Mouse (Mus musculus) B cell, adult 2 months (primary cell): ENCODE measurements around the gene Peli1.
A peak's percentile ranks its signal among the peaks of the same experiment; 100 is the strongest.

Experiments
- DNase-seq, 2 experiments: peaks; one replicate each; pipeline ENCODE4 v3.0.0; 2022

Gene Peli1

DNA sequence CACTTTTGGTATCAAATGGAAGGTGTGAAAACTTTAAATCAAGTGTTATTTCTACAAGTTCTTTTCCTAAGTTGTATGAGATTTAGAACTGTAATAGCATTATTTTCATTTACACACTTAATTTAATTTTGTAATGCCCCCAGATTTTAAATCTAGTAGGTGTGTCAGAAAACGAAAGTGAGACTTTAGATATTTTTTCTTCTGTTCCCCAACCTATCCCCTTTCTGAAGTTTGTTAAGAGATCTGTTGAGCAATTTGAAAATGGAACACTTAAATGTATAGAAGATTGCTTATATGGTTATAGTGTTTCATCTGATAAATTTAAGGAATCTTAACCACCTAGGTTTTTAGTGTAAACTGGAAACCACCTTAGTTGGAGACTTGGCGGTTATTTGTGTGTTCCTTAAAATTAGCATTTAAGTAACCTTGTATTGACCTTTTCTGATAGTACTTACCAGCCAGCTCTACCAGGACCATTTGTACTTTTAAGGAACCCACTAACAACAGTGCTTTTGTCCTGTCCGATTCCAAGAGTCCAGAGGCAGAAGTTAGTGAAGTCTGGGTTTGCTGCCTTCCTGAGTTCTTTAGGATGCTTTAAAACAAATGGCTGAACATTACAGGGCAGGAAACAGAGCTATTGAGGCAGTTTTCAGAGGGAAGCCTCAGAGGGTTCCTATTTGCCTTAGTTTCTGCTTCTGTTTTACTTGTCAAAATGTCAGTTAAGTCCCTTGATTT is 2.2 kb downstream of the Peli1 start:
- DNase-seq, result peak in 1 of 2 experiments; percentile 17

DNA sequence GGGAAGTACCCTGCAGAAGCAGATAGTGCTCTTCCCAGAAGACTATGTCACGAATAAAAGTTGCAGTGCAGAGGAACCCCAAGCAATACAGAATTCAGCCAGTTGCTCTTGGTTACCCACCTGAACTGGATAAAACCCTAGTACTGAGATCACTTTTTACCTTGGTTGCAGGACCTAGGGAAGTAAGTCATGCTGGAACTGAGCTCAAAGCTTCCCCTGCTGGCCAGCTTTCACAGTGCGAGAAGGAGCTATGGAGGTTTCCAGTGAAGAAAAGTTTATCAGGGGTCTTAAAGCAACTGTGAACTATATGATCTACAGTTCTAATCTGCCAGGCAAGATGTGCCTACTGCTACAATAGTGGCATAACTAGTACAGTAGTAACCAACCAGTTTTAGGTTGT is 5.5 kb downstream of the Peli1 start:
- DNase-seq, result peak; percentile 41 to 42

DNA sequence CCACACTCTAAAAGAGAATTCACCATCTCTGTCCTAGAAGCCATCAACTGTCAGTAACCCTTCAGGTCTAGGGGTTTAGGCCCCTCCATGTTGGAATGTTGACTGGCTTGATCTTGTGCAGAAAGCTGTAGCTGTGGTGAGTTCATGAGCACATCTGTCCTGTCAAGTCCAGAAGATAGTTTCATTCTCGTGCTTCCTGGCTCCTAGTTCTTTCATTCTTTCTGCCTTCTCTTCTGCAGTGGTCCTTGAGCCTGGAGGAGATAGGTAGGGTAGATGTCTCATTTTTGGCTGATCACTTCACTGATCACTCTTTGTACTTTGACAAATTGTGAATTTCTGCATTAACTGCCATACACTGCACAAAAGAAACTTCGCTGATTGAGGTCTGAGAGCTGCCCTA is 7.4 kb downstream of the Peli1 start:
- no peak for DNase-seq

DNA sequence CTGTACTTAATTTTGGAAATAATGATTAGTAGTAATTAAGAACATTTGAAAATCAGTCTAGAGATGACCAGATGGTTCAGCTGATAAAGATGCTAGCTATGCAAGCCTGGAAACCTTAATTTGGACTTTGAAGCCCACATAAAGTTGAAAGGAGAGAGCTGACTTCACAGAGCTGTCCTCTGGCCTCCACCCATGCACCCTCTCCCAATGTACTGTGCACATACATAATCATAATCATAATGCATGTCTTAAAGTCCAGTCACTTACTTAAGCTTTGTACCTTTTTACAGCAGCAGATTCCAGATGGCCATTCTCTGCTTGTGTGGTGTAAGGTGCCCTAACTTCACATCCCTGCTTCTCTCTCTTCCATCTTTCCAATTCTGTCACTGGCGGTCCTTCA is 9.6 kb downstream of the Peli1 start:
- no peak for DNase-seq

DNA sequence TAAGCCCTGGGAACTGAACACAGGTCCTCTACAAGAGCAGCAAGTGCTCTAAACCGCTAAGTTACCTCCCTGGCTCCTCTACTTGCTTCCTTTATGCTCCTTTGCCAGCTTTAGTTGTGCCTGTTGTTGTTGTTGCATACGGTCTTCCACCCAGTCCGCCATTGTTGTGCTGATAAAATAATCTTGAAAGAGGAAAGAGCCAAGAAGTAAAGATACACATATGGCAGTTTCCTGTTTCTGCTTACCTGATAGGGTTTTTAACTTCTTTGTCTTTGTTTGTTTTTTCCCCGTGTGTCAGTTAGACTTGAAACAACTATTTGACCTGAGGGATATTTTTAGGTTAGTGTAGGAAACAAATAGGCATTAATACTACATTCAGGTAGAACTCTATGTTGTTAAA is 10.2 kb downstream of the Peli1 start:
- no peak for DNase-seq

DNA sequence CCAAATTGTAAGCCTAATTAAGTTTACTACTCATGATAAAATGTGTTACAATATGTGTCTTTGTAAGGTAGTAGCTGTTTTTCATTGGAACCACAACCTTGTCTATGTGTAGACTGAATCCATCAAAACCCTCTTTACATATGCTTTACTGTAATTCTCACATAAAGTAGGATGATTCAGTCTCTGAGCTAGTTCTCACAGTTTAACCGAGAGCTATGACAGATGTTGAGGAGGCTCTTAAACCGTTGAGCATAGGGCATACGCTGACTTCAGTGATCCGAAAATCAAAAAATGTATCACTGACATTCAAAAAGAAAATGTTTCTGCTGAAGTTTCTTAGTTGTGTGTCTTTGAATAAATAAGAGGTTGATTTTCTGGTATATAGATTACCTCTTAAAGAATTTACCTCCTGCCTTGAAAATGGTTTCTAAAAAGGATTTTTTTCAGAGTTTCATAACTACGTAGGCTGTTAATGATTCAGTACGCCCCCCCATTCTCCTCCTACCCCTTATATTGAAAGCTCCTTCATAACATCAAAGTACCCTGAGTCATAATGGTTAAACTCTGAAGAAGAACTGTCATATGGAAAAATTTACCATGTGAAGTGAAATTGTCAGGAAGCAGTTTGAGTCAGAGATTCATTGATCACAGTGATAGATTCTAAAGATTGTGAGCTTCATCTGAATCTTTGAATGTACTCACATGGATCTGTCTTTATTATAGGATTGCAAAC is 11.3 kb downstream of the Peli1 start:
- no peak for DNase-seq

DNA sequence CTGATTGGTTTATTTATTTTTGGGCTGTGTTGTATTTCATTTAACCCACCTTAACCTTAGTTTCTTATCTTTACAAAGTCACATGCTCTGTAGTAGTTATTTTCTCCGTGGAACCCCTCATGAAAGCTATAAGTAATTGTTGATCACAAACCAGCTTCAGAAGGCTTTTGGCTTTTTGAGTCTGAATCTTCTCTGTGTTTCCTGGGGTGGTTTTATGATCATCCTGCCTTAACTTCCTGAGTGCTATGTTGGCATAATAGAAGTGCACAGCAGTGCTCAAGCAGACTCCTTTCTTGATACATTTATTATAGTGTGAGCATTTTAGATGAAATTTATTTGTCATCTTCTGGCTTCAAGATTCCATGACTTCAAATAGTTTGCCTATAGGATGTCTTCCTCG is 12.1 kb downstream of the Peli1 start:
- DNase-seq, result no peak

DNA sequence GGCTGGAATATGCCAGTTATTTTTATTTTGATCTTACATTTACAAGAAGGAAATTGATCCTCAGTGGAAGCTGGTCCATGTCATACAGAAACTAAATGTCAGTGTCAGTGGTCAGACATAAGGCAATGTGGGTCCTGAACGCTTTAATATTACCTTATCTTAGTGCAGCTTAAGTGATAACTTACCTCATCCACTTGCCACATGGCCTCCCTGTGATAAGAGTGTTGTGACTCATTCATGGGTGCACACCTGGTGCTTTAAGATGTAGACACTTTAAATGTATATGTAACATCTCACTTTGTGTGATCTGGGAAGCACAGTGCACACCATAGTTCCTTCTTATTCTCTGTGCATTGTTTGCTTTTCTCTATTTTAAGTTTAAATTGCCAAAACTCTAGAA is 14.3 kb downstream of the Peli1 start:
- DNase-seq, result no peak

DNA sequence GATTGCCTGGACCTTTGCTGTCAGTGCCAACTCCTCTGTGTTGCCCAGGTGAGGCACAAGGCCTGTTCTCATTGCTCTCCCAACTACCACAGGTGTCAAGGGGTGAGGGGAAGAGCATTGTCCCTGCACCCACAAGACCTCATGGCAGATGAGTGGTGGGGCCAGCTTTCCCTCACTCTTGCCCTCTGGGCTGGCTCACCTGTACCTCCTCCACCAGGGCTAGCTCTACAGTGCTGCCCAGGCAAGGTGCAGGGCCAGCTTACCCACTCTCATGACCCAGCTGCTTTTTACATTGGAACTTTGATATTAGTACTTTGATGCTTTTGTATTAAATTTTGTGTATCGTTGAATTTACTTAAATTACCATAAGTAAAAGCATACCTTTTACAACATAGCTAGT is 16.0 kb downstream of the Peli1 start:
- no peak for DNase-seq

DNA sequence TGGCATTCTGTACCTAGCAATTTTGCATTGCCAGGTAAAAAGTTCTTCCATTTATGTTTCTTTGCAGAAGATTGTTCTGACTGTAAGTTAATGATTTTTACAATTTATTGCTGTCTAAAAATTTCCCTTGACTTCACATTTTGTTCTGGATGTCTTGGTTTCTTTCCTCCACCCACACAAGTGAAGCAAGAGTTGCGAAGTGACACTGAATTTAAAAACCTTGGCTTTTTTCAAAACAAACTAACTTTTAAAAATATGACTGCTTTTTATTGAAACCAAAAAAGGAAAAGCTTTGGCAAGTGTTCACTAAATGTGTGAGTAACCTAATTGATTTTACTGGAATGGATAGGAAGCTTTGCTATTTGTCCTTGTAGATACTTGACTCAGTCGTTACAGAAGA is 18.2 kb downstream of the Peli1 start:
- no peak for DNase-seq

DNA sequence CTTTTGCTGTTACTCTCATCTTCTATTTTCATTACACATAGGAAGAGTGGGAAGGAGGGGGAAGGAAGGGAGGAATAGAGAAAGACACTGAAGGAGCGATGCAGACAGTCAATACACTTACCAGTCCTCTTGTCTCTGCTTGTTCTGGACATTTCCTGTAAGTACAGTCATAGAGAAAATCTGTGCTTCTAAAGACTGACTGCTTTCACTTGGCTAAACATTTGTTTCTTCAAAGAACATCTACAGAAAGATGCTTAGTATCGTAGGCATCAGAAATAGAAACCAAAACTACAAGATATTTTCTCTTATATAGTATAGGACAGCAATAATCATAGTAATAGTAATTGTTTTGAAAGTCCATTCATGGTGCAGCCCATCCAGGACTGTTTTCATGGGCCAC is 23.4 kb downstream of the Peli1 start:
- no peak for DNase-seq

DNA sequence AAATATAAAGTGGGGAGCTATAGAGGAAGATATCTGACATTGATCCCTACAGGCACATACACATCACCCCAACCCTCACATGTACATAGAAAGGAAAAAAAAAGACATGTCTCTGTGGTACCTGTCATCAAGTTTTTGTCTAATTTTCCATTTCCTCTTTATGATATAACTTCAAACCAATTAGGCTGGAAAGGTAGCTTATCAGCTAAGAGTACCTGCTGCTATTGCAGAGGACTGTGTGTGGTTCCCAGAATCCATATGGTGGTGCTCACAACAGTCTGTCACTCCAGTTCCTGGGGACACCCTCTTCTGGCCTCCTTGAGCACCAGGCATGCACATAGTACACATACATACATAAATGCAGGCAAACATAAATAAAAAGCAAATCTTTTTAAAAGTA is 24.7 kb downstream of the Peli1 start:
- DNase-seq, result no peak

DNA sequence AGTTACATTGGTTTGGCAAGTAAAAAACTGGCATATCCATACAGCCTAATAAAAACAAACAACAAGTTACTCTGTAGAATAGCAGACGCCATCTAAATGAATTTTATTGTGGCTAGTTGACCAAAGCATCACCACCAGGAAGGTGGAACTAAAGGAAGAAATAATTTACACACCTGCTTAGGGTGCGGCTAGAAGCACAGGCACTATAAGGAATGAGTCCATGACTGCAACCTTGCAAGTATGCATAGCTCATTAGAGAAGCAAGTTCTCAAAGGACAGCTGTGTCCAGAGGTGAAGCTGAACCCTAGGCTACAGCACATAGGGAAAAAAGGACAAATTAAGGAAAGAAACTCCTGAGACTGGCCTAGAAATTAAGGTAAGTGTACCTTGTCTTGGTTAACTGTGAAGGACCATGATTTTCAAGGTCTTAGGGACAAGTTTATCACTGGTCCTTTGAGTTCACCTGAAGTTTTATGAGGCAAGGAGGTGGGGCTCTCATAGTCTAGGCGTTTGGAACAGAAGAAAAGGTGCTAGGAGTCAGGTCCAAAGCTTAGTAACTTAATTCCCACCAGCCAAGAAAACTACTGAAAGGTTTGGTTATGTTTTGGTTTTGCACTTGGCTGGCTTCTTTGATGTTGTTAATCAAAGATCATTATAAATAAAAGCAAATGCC is 25.7 kb downstream of the Peli1 start:
- DNase-seq, result no peak

DNA sequence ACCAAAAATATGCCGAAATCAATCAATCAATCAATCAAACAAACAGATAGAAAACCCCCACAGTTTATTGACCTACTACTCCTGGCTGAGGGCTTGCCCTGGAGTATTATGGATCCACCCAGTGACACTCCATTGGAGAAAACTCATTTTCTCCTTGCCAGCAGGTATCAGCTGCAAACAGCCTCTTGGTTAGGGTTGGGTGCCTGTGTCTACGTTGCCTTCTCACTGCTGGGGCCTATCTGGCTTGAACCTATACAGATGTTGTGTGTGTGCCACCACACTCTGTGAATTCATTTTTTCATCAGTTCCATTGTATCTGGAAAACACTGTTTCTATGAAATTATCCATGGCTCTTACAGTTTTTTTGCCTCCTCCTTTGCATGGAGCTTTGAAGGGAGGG is 30.6 kb downstream of the Peli1 start:
- no peak for DNase-seq

DNA sequence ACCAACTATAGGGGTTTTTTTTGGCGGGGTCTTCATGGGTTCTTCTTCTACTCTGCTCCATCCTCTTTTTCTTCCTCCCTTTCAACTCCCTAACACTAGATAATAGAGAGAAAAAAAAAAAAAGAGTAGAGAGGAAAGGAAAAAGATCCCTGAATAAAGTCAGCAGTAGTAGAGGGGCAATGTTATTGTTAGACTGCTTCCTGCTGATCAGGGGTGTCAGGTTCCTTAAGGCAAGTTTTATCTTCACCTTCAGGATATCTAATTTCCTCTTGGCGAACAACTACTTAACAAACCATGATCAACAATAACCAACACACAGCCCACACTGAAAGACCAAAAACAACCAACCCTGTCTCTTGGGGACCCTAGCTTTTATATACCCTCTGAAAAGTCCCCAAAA is 31.3 kb downstream of the Peli1 start:
- DNase-seq, result no peak

DNA sequence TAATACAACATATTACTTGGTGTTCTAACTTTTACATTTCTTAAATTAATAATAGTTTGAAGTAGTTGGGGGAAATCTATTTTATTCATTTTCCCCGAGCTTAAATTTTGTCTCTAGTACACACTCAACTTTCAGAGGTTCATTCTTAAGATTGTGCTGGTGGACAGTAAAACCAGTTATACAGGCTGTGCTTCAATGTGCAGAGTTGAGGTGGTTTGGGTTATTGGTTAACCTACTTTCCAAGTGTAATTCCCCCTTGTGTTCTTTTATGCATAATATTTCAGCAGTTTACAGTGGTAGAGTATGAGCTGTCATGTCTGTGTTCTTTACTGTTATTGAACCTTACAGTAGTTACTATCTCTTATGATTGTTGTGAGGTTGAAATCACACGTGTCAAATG is 40.6 kb downstream of the Peli1 start:
- DNase-seq, result no peak

DNA sequence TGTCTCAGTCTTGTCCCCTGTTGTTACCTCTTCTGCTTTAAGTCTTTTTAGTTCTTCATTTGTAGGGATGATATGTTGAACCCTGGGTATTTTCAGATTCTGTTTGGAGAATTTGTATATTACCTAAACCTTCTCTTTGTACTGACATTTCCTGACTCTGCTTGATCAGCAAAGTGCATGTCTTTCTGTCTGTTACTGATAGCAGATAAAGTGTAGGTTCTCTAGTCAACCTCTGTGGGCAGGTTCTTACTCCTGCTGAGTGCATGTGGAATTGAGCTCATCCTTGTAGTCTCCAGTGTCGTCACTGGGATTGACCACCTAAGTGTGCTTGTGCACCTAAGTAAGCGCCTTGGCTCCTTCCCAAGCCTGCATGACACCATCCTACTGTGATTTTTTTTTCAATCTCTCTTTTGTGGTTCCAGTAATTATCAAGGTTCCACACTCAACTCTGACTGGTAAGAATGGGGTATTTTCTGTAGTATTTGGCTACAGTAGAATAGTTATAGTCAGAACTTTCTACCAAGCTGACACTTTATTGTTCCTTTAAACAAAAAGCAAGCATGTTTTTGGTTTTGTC is 43.9 kb downstream of the Peli1 start:
- no peak for DNase-seq

DNA sequence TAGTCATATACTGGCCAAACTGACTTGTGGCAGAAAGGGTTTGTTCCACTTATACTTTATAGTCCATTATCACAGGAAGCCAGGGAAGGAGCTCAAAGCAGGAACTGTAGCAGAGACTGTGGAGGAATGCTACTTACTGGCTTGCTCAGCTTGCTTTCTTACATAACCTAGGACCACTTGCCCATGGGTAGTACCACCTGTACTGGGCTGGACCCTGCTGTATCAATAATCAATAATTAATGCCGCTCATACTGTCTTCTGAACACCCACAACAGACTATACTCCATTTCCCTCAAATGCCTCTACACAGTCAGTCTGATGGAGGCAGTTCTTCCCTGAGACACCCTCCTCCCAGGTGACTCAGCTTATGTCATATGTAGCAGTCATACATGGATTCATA is 48.4 kb downstream of the Peli1 start:
- no peak for DNase-seq

DNA sequence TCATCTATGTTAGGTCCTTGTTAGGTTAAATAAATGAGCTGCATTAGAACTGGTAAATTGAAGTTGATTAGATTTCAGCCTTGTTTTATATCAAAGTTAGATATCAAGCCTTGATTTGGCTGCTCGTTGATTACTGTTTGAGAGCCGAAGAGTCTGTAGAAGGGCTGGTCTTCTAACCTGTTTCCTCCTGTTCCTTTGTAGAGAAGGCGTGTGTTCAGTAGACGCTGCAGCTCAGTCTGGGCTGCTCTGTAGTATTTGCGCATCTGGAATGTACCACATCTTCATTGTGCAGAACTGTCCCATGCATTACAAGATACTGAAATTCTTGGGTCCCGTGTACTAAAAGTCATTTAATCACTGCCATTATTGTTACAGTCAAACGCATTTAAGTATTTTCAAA is 50.2 kb downstream of the Peli1 start:
- DNase-seq, result no peak

DNA sequence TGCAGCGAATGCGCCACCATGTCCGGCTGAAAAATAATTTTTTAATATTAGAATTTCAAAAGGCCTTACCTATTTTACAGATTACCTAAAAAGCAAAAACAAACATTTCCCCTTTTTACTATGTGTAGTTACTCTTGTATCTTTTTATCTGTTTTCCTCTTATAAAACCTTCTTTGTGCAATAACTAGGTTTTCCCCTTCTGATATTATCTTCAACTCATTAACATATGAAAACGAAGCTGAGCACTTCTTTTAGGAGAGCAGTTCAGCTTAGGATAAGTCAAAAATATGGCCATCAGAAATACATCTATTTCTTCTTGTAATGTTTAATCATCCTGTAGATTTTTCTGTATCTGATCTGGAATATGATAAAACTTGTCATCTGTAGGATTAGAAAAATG is 50.7 kb downstream of the Peli1 start:
- DNase-seq, result no peak

DNA sequence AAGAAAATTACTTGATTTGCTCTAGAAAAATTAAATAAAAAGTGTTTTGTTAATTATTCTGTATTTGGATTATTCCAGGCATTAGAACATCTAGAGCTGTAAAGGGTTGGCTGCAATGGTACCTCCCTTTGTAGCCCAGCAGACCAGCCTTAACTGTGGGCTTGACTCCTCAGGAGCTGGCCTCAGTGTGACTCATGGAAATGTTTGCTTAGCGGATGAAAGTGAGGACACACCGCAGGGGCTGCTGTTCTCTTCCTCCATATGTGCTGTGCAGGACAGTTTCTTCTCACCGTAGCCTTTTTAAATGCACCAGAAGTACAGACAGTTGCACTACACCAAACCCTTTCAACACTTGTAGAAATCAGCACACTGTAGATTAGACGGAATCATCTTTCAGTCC is 58.4 kb downstream of the Peli1 start:
- no peak for DNase-seq

DNA sequence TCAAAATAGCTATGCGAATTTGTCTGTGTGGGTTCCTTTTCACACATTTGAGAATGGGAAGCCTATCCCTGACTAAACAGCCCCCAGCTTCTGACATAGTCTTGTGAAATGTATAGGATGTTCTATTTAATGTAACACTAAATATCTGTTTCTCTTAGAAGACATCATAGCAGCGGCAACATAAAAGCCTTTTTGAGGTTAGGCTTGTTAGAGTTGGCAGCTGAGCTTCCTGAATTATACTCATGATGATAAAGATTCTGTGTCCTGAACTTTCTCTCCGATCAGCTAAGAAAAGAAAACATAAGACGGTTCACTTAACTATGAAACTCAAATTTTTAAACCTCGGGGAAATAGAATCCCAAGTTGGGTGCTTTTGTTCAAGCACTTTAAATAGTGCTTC is 59.2 kb downstream of the Peli1 start:
- DNase-seq, result no peak

DNA sequence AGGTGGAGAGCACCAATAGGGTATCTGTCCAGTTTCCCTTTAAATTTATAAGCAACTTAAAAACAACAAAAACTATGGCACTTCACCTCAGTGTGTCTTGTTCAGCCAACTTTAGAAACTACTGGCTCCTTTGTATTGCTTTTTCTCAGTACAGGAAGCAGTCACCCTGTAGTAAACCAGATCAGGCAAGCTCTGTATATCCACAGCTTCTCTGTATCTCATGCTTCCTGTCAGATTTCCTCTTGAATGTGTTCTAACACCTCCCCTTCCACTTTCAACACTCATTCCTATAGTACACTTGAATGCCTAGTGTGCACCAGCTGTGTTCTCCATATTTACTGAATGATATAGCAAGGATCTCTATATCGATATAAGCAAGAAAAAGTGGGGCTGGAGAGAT is 60.6 kb downstream of the Peli1 start:
- DNase-seq, result no peak

DNA sequence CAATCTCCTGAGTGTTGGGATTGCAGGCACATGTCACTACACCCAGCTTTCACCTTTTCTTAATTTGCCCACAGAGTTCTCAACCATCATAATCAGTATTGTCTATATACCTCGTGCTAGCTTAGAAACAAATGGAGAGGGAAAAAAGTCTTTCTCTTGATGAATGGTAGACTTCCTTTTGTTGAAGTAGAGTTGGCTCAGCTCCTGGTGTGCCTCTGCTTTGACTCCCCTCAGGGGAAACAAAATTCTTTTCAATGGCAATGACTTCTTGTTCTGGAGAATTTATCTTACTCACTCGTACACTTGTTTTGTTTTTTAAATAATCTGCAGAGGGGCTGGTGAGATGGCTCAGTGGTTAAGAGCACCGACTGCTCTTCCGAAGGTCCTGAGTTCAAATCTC is 62.0 kb downstream of the Peli1 start:
- no peak for DNase-seq
